Mouse (Mus musculus) neural tube, embryonic 15.5 days (tissue): ENCODE measurements around the gene Crot. TPM values are rescaled to one million over a fixed set of nuclear protein-coding genes. Genes with fewer than 3 reads are reported as not detected.

ENCODE experiments used
- ATAC-seq: fragments of 200-750 bp; cut with Nextera tagmentation; 2 replicates; pipeline ENCODE4 v1.8.0; 2017; ENCODE audit warnings: mild to moderate bottlenecking, moderate TSS enrichment, moderate library complexity; ENCODE audit not compliant: low FRiP score
- H3K27ac ChIP-seq: fragments of 300-500 bp; sonication (generic); replicated peaks from 2 replicates; pipeline ENCODE4 v1.5.1; 2015; ENCODE audit warnings: mild to moderate bottlenecking, inconsistent platforms
- H3K27me3 ChIP-seq: fragments of 300-500 bp; sonication (generic); replicated peaks from 2 replicates; pipeline ENCODE4 v1.6.1; 2015; ENCODE audit warnings: inconsistent platforms
- H3K36me3 ChIP-seq: fragments of 300-500 bp; sonication (generic); 2 replicates; pipeline ENCODE4 v1.6.1; 2015; ENCODE audit warnings: inconsistent platforms
- H3K4me1 ChIP-seq: fragments of 300-500 bp; sonication (generic); 2 replicates; pipeline ENCODE4 v1.6.1; 2015; ENCODE audit warnings: inconsistent platforms
- H3K4me2 ChIP-seq: fragments of 300-500 bp; sonication (generic); 2 replicates; pipeline ENCODE4 v1.6.1; 2015; ENCODE audit warnings: inconsistent platforms, mild to moderate bottlenecking, moderate library complexity
- H3K4me3 ChIP-seq: fragments of 300-500 bp; sonication (generic); replicated peaks from 2 replicates; pipeline ENCODE4 v1.5.1; 2015; ENCODE audit warnings: mild to moderate bottlenecking, inconsistent platforms
- H3K9ac ChIP-seq: fragments of 300-500 bp; sonication (generic); replicated peaks from 2 replicates; pipeline ENCODE4 v1.6.1; 2015; ENCODE audit warnings: mild to moderate bottlenecking, inconsistent platforms
- H3K9me3 ChIP-seq: fragments of 300-500 bp; sonication (generic); replicated peaks from 2 replicates; pipeline ENCODE4 v1.6.1; 2016; ENCODE audit warnings: inconsistent platforms
- WGBS: fragments of 180-500 bp; shearing (Covaris S2); methylation state at CpG from one replicate; pipeline ENCODE4 v1.1.7; 2015; ENCODE audit warnings: mixed read lengths; 5-methylcytosine and 5-hydroxymethylcytosine counted together
- polyA plus RNA-seq: library from polyadenylated mRNA; unstranded; fragments of >200 nt; fragmentation: Nextera tagmentation; extraction: Ambion mirVana; gene quantifications from 2 replicates; pipeline ENCODE4 v1.2.1, GENCODE M21; 2015

Gene Crot
- polyA plus RNA-seq, result 21.9 and 26.6 TPM in 2 replicates

- H3K9me3 ChIP-seq, result no peaks in the 10 kb centered on the region
- peak; percentile 99 for ATAC-seq
- H3K36me3 ChIP-seq, result peaks cover under 1% of the 10 kb centered on the region; the same call in 1 of the 2 replicates
- H3K27me3 ChIP-seq, result no peaks in the 10 kb centered on the region
- H3K4me1 ChIP-seq, result peaks cover 21% of the 10 kb centered on the region
- WGBS, result under 1% methylated on average over 57 of the region's 57 CpGs
- H3K27ac ChIP-seq, result peak within 1 kb of the TSS; percentile 89
- H3K4me2 ChIP-seq, result peak within 1 kb of the TSS; percentile 81
- peak within 1 kb of the TSS; percentile 75 for H3K9ac ChIP-seq
- H3K4me3 ChIP-seq, result peak within 1 kb of the TSS; percentile 78
These were observed at the start of gene Crot for GRCm38 (mm10) chr5:8996686-8997512. Gene Crot, minus strand, starts transcription at chr5:8997324.

- WGBS, result 88% methylated on average over 8 of the region's 8 CpGs
- Histone ChIP-seq H3K36me3 (no peaks in the 10 kb centered on the region), H3K9me3 (no peaks in the 10 kb centered on the region), H3K9ac (no peak overlapping the region), H3K27me3 (no peaks in the 10 kb centered on the region), H3K4me3 (no peak overlapping the region), H3K4me2 (no peak overlapping the region), H3K27ac (no peak overlapping the region), H3K4me1 (no peaks in the 10 kb centered on the region)
- ATAC-seq, result no peak
These were observed 48.8 kb upstream of the Crot start for GRCm38 (mm10) chr5:9045904-9046303.

- WGBS, result 36% methylated on average over 2 of the region's 2 CpGs
- peak; percentile 66; the same call in 1 of the 2 replicates for ATAC-seq
These were observed 47.7 kb upstream of the Crot start for GRCm38 (mm10) chr5:9044821-9045220.

GRCm38 (mm10) chr5:9043582-9044267 lies 46.6 kb upstream of the Crot start:
- H3K4me2 ChIP-seq, result no peak overlapping the region
- H3K9me3 ChIP-seq, result no peaks in the 10 kb centered on the region
- H3K4me3 ChIP-seq, result no peak overlapping the region
- H3K9ac ChIP-seq, result no peak overlapping the region
- 80% methylated on average over 8 of the region's 8 CpGs for WGBS
- no peaks in the 10 kb centered on the region for H3K27me3 ChIP-seq
- no peaks in the 10 kb centered on the region for H3K4me1 ChIP-seq
- H3K36me3 ChIP-seq, result no peaks in the 10 kb centered on the region
- no peak for ATAC-seq
- H3K27ac ChIP-seq, result no peak overlapping the region

More at GRCm38 (mm10) chr5:9044821-9045220, 47.7 kb upstream of the Crot start:
- Histone ChIP-seq H3K27me3 (no peaks in the 10 kb centered on the region), H3K9me3 (no peaks in the 10 kb centered on the region), H3K4me2 (no peak overlapping the region), H3K27ac (no peak overlapping the region), H3K4me3 (no peak overlapping the region), H3K4me1 (no peaks in the 10 kb centered on the region), H3K9ac (no peak overlapping the region), H3K36me3 (no peaks in the 10 kb centered on the region)

GRCm38 (mm10) chr5:9042721-9043416 lies 45.7 kb upstream of the Crot start:
- H3K9me3 ChIP-seq, result no peaks in the 10 kb centered on the region
- no peaks in the 10 kb centered on the region for H3K27me3 ChIP-seq
- no peaks in the 10 kb centered on the region for H3K4me1 ChIP-seq
- H3K9ac ChIP-seq, result no peak overlapping the region
- H3K4me2 ChIP-seq, result no peak overlapping the region
- no peak overlapping the region for H3K27ac ChIP-seq
- ATAC-seq, result no peak
- no peak overlapping the region for H3K4me3 ChIP-seq
- H3K36me3 ChIP-seq, result no peaks in the 10 kb centered on the region
- WGBS, result 47% methylated on average over 10 of the region's 10 CpGs

GRCm38 (mm10) chr5:9040665-9041215 lies 43.6 kb upstream of the Crot start:
- H3K4me1 ChIP-seq, result no peaks in the 10 kb centered on the region
- H3K9me3 ChIP-seq, result no peaks in the 10 kb centered on the region
- no peak for ATAC-seq
- no peak overlapping the region for H3K4me3 ChIP-seq
- no peak overlapping the region for H3K4me2 ChIP-seq
- H3K27me3 ChIP-seq, result no peaks in the 10 kb centered on the region
- no peak overlapping the region for H3K9ac ChIP-seq
- H3K27ac ChIP-seq, result no peak overlapping the region
- 86% methylated on average over 3 of the region's 3 CpGs for WGBS
- no peaks in the 10 kb centered on the region for H3K36me3 ChIP-seq

GRCm38 (mm10) chr5:9039978-9040377 lies 42.9 kb upstream of the Crot start:
- no peak for ATAC-seq

GRCm38 (mm10) chr5:9037292-9037691 lies 40.2 kb upstream of the Crot start:
- Histone ChIP-seq H3K4me2 (no peak overlapping the region), H3K27me3 (no peaks in the 10 kb centered on the region), H3K27ac (no peak overlapping the region), H3K4me3 (no peak overlapping the region), H3K36me3 (no peaks in the 10 kb centered on the region), H3K4me1 (no peaks in the 10 kb centered on the region), H3K9ac (no peak overlapping the region), H3K9me3 (no peaks in the 10 kb centered on the region)
- WGBS, result 81% methylated on average over 4 of the region's 4 CpGs
- no peak for ATAC-seq

More at GRCm38 (mm10) chr5:9039978-9040377, 42.9 kb upstream of the Crot start:
- Histone ChIP-seq H3K27ac (no peak overlapping the region), H3K9me3 (no peaks in the 10 kb centered on the region), H3K9ac (no peak overlapping the region), H3K27me3 (no peaks in the 10 kb centered on the region), H3K4me2 (no peak overlapping the region), H3K4me3 (no peak overlapping the region), H3K36me3 (no peaks in the 10 kb centered on the region), H3K4me1 (no peaks in the 10 kb centered on the region)
- WGBS, result 72% methylated on average over 7 of the region's 7 CpGs

GRCm38 (mm10) chr5:9035457-9035856 lies 38.3 kb upstream of the Crot start:
- 95% methylated on average over 4 of the region's 4 CpGs for WGBS
- Histone ChIP-seq H3K27me3 (no peaks in the 10 kb centered on the region), H3K9ac (no peak overlapping the region), H3K4me3 (no peak overlapping the region), H3K4me1 (no peaks in the 10 kb centered on the region), H3K36me3 (no peaks in the 10 kb centered on the region), H3K9me3 (no peaks in the 10 kb centered on the region), H3K4me2 (no peak overlapping the region), H3K27ac (no peak overlapping the region)
- no peak for ATAC-seq

GRCm38 (mm10) chr5:9034535-9034934 lies 37.4 kb upstream of the Crot start:
- no peak for ATAC-seq
- 92% methylated on average over 9 of the region's 9 CpGs for WGBS

GRCm38 (mm10) chr5:9033843-9034242 lies 36.7 kb upstream of the Crot start:
- Histone ChIP-seq H3K27me3 (no peaks in the 10 kb centered on the region), H3K4me1 (no peaks in the 10 kb centered on the region), H3K9me3 (no peaks in the 10 kb centered on the region), H3K4me2 (no peak overlapping the region), H3K27ac (no peak overlapping the region), H3K9ac (no peak overlapping the region), H3K4me3 (no peak overlapping the region), H3K36me3 (no peaks in the 10 kb centered on the region)
- 87% methylated on average over 5 of the region's 5 CpGs for WGBS
- ATAC-seq, result no peak

More at GRCm38 (mm10) chr5:9034535-9034934, 37.4 kb upstream of the Crot start:
- H3K27me3 ChIP-seq, result no peaks in the 10 kb centered on the region
- H3K27ac ChIP-seq, result no peak overlapping the region
- H3K4me2 ChIP-seq, result no peak overlapping the region
- no peak overlapping the region for H3K4me3 ChIP-seq
- H3K4me1 ChIP-seq, result no peaks in the 10 kb centered on the region
- no peaks in the 10 kb centered on the region for H3K9me3 ChIP-seq
- H3K36me3 ChIP-seq, result no peaks in the 10 kb centered on the region
- H3K9ac ChIP-seq, result no peak overlapping the region
